Mouse (Mus musculus): ENCODE measurements around the gene Zfp266.

- TF ChIP-seq TAL1 (IDR thresholded peaks at IDR 0.05; ENCODE audit: low read length) (no peak), ZKSCAN1 (IDR thresholded peaks at IDR 0.05; ENCODE audit: low read depth, low read length) (no peak), GATA1 (IDR thresholded peaks at IDR 0.05; ENCODE audit: low read depth, low read length) (no peak)
Measured at GRCm38 (mm10) chr9:20518708-20519107, 2.5 kb downstream of the Zfp266 start.
